Mouse (Mus musculus) heart, embryonic 15.5 days (tissue): ENCODE data around the gene Rpl3. TPM values are rescaled to one million over a fixed set of nuclear protein-coding genes. Genes with fewer than 3 reads are reported as not detected.

Experiments used
- ATAC-seq: fragments of 200-750 bp; cut with Nextera tagmentation; replicated peaks from 2 replicates; pipeline ENCODE4 v1.8.0; 2017; ENCODE audit warnings: low read depth, moderate TSS enrichment; ENCODE audit not compliant: insufficient number of reproducible peaks, insufficient read depth, low FRiP score
- H3K27ac ChIP-seq: fragments of 300-500 bp; sonication (generic); 2 replicates; pipeline ENCODE4 v1.5.1; 2015; ENCODE audit warnings: mild to moderate bottlenecking, inconsistent platforms
- H3K27me3 ChIP-seq: fragments of 300-500 bp; sonication (generic); 2 replicates; pipeline ENCODE4 v1.6.1; 2015; ENCODE audit warnings: inconsistent platforms
- H3K36me3 ChIP-seq: fragments of 300-500 bp; sonication (generic); 2 replicates; pipeline ENCODE4 v1.6.1; 2015; ENCODE audit warnings: mild to moderate bottlenecking, inconsistent platforms
- H3K4me1 ChIP-seq: fragments of 300-500 bp; sonication (generic); replicated peaks from 2 replicates; pipeline ENCODE4 v1.6.1; 2015; ENCODE audit warnings: inconsistent platforms
- H3K4me2 ChIP-seq: fragments of 300-500 bp; sonication (generic); 2 replicates; pipeline ENCODE4 v1.6.1; 2015; ENCODE audit warnings: inconsistent platforms, mild to moderate bottlenecking, moderate library complexity
- H3K4me3 ChIP-seq: fragments of 300-500 bp; sonication (generic); 2 replicates; pipeline ENCODE4 v1.5.1; 2015; ENCODE audit warnings: mild to moderate bottlenecking, inconsistent platforms
- H3K9ac ChIP-seq: fragments of 300-500 bp; sonication (generic); 2 replicates; pipeline ENCODE4 v1.6.1; 2015; ENCODE audit warnings: mild to moderate bottlenecking, inconsistent platforms
- H3K9me3 ChIP-seq: fragments of 300-500 bp; sonication (generic); replicated peaks from 2 replicates; pipeline ENCODE4 v1.6.1; 2016; ENCODE audit warnings: inconsistent platforms
- WGBS: fragments of 180-500 bp; shearing (Covaris S2); methylation state at CpG from one replicate; pipeline ENCODE4 v1.1.7; 2015; ENCODE audit warnings: mixed read lengths; 5-methylcytosine and 5-hydroxymethylcytosine counted together
- polyA plus RNA-seq: library from polyadenylated mRNA; unstranded; fragments of >200 nt; fragmentation: Nextera tagmentation; extraction: Ambion mirVana; gene quantifications from 2 replicates; pipeline ENCODE4 v1.2.1, GENCODE M21; 2015

Gene Rpl3
- polyA plus RNA-seq, 1 experiment from 2014 or later = 565 TPM

GRCm38 (mm10) chr15:80047973-80048372 lies 43.7 kb downstream of the Rpl3 start:
- 5% methylated on average over 5 of the region's 5 CpGs for WGBS
- ATAC-seq = no peak
- Histone ChIP-seq H3K9ac (no peak overlapping the region), H3K4me3 (no peak overlapping the region), H3K27ac (no peak overlapping the region), H3K9me3 (no peaks in the 10 kb centered on the region), H3K36me3 (no peaks in the 10 kb centered on the region), H3K27me3 (no peaks in the 10 kb centered on the region), H3K4me2 (no peak overlapping the region), H3K4me1 (peaks cover 14% of the 10 kb centered on the region)

GRCm38 (mm10) chr15:80047242-80047641 lies 44.4 kb downstream of the Rpl3 start:
- no peaks in the 10 kb centered on the region for H3K36me3 ChIP-seq
- H3K9ac ChIP-seq = no peak overlapping the region
- WGBS = 60% methylated on average over 2 of the region's 2 CpGs
- H3K4me2 ChIP-seq = no peak overlapping the region
- no peak for ATAC-seq
- H3K27ac ChIP-seq = no peak overlapping the region
- no peak overlapping the region for H3K4me3 ChIP-seq
- H3K9me3 ChIP-seq = no peaks in the 10 kb centered on the region
- H3K27me3 ChIP-seq = no peaks in the 10 kb centered on the region
- peaks cover 14% of the 10 kb centered on the region for H3K4me1 ChIP-seq

DNA sequence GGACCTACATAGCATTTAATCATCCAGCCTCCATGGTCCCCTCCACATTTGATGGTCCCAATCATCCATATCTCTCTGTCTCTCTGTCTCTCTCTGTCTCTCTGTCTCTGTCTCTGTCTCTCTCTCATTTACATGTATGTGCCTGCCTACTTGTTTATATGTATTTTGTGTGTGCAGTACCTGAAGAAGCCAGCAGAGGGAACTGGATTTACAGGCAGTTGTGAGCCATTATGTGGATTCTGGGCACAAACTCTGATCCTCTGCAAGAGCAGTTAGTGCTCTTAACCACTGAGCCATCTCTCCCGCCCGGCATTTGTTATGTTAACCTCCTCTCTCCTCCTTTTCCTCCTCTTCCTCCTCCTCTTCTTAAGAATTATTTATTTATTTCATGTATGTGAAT lies 45.9 kb downstream of the Rpl3 start:
- no peaks in the 10 kb centered on the region for H3K36me3 ChIP-seq
- no peak overlapping the region for H3K4me3 ChIP-seq
- no peak for ATAC-seq
- no peak overlapping the region for H3K27ac ChIP-seq
- H3K9ac ChIP-seq = no peak overlapping the region
- H3K9me3 ChIP-seq = no peaks in the 10 kb centered on the region
- WGBS = 91% methylated on average over 2 of the region's 2 CpGs
- no peak overlapping the region for H3K4me2 ChIP-seq
- H3K4me1 ChIP-seq = peaks cover 14% of the 10 kb centered on the region
- H3K27me3 ChIP-seq = no peaks in the 10 kb centered on the region

DNA sequence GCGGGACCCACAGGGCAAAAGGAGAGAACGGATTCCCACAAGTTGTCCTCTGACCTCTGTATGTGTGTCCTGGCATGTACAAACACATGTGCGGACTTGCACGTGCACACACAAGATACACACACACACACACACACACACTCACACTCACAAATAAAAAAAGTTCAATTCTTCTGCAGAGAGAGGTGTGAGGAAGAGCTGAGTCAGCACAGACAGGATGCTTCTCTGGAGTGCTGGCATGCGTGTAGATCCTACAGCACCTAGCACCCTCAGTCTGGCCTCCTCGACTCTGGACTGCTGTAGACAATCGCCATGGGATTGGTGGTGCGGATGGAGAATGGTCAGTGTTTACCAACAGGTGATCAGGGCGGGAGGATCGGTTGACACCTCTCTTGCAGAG lies 47.4 kb downstream of the Rpl3 start:
- Histone ChIP-seq H3K9ac (no peak overlapping the region), H3K27ac (no peak overlapping the region), H3K9me3 (no peaks in the 10 kb centered on the region), H3K4me2 (no peak overlapping the region), H3K36me3 (no peaks in the 10 kb centered on the region), H3K27me3 (no peaks in the 10 kb centered on the region), H3K4me1 (peaks cover 14% of the 10 kb centered on the region), H3K4me3 (no peak overlapping the region)
- no peak for ATAC-seq
- 86% methylated on average over 10 of the region's 10 CpGs for WGBS

DNA sequence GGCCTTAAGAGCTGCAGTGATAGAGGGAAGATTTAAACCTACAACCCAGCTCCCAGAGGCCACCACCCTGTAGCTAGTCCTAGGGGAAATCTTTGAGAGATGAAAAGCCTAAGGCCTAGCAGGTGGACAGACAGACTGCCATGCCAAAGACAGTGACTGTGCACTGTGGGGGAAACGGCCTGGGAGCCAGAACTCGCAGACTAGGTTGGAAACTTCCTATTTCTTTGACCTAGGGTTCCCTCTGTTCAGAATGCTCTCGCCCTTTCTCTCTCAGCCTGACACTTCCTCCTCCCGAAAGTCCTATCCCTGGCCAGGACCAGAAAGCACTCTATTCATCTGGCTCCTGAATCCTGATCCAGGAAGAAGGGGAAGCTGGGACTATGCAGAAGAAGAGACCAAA lies 49.5 kb downstream of the Rpl3 start:
- H3K27ac ChIP-seq = no peak overlapping the region
- no peak overlapping the region for H3K4me3 ChIP-seq
- no peak for ATAC-seq
- H3K27me3 ChIP-seq = no peaks in the 10 kb centered on the region
- H3K4me1 ChIP-seq = no peaks in the 10 kb centered on the region; the same call in 1 of the 2 replicates
- WGBS = 72% methylated on average over 4 of the region's 4 CpGs
- no peak overlapping the region for H3K4me2 ChIP-seq
- no peaks in the 10 kb centered on the region for H3K9me3 ChIP-seq
- H3K36me3 ChIP-seq = no peaks in the 10 kb centered on the region
- no peak overlapping the region for H3K9ac ChIP-seq

GRCm38 (mm10) chr15:80038110-80038391 lies 53.6 kb downstream of the Rpl3 start:
- peak overlapping the region; percentile 31; the same call in 1 of the 2 replicates for H3K27ac ChIP-seq
- no peaks in the 10 kb centered on the region for H3K9me3 ChIP-seq
- H3K36me3 ChIP-seq = no peaks in the 10 kb centered on the region
- no peak overlapping the region for H3K4me3 ChIP-seq
- no peak overlapping the region for H3K9ac ChIP-seq
- no peaks in the 10 kb centered on the region for H3K27me3 ChIP-seq
- 0 out of 2 replicates have a peak, but pooled peaks cover 3% of the 10 kb centered on the region for H3K4me1 ChIP-seq
- no peak overlapping the region for H3K4me2 ChIP-seq
- ATAC-seq = no peak
- 98% methylated on average over 2 of the region's 2 CpGs for WGBS

- no peak overlapping the region for H3K4me2 ChIP-seq
- H3K36me3 ChIP-seq = no peaks in the 10 kb centered on the region
- H3K4me1 ChIP-seq = 0 out of 2 replicates have a peak, but pooled peaks cover 3% of the 10 kb centered on the region
- 65% methylated on average over 11 of the region's 11 CpGs for WGBS
- no peaks in the 10 kb centered on the region for H3K27me3 ChIP-seq
- no peak overlapping the region for H3K4me3 ChIP-seq
- ATAC-seq = no peak
- H3K9me3 ChIP-seq = no peaks in the 10 kb centered on the region
- H3K9ac ChIP-seq = no peak overlapping the region
- H3K27ac ChIP-seq = peak overlapping the region; percentile 45
Observed at GRCm38 (mm10) chr15:80037255-80038109, 54.2 kb downstream of the Rpl3 start.

- Histone ChIP-seq H3K27me3 (no peaks in the 10 kb centered on the region), H3K4me3 (no peak overlapping the region), H3K9ac (no peak overlapping the region), H3K27ac (no peak overlapping the region), H3K4me2 (no peak overlapping the region), H3K4me1 (0 out of 2 replicates have a peak, but pooled peaks cover 3% of the 10 kb centered on the region), H3K36me3 (no peaks in the 10 kb centered on the region), H3K9me3 (no peaks in the 10 kb centered on the region)
- no peak for ATAC-seq
- 83% methylated on average over 6 of the region's 6 CpGs for WGBS
Observed at GRCm38 (mm10) chr15:80035341-80035885, 56.3 kb downstream of the Rpl3 start.

GRCm38 (mm10) chr15:80034913-80035312 lies 56.8 kb downstream of the Rpl3 start:
- H3K4me1 ChIP-seq = 0 out of 2 replicates have a peak, but pooled peaks cover 3% of the 10 kb centered on the region
- H3K9ac ChIP-seq = no peak overlapping the region
- ATAC-seq = no peak
- no peaks in the 10 kb centered on the region for H3K27me3 ChIP-seq
- no peak overlapping the region for H3K4me2 ChIP-seq
- no peaks in the 10 kb centered on the region for H3K9me3 ChIP-seq
- H3K4me3 ChIP-seq = no peak overlapping the region
- H3K27ac ChIP-seq = no peak overlapping the region
- no peaks in the 10 kb centered on the region for H3K36me3 ChIP-seq

DNA sequence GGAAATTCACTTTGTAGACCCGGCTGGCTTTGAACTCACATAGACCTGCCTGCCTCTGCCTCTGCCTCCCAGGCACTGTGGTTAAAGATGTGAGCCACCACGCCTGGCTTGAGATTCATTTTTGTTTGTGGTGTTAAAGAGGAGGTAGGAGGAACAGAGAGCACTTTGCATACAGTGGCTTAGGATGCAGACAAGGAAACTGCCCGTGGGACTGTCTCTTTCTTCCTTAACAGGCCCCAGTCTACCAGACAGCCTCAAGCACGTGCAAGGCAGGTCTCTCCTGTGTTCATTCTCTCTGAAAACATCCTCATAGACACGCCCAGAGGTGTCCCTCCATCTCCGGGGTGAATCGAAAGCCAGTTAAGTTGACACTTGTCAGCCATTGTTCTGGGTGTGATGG lies 57.3 kb downstream of the Rpl3 start:
- Histone ChIP-seq H3K4me2 (no peak overlapping the region), H3K36me3 (no peaks in the 10 kb centered on the region), H3K27ac (no peak overlapping the region), H3K4me3 (no peak overlapping the region), H3K27me3 (no peaks in the 10 kb centered on the region), H3K9ac (no peak overlapping the region), H3K4me1 (0 out of 2 replicates have a peak, but pooled peaks cover 3% of the 10 kb centered on the region), H3K9me3 (no peaks in the 10 kb centered on the region)
- ATAC-seq = no peak
- 74% methylated on average over 7 of the region's 7 CpGs for WGBS

DNA sequence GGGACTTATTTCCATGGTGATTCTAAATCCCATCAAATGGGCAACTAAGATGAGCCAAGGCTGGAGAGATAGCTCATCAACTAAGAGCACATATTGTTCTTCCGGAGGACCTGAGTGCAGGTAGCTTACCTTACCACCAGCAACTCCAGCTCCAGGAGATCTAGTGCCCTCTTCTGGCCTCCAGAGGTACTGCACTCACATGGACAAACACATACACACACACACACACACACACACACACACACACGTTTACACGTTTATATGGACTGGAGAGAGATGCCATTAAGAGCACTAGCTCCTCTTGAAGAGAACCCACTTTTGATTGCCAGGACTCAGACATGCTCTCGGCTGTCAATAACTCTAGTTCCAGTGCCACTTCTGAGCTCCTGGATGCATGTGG lies 60.5 kb downstream of the Rpl3 start:
- ATAC-seq = no peak
- Histone ChIP-seq H3K4me2 (no peak overlapping the region), H3K9ac (no peak overlapping the region), H3K4me1 (peaks cover 25% of the 10 kb centered on the region), H3K9me3 (no peaks in the 10 kb centered on the region), H3K4me3 (no peak overlapping the region), H3K36me3 (no peaks in the 10 kb centered on the region), H3K27me3 (no peaks in the 10 kb centered on the region), H3K27ac (no peak overlapping the region)
- 84% methylated on average over 4 of the region's 4 CpGs for WGBS

DNA sequence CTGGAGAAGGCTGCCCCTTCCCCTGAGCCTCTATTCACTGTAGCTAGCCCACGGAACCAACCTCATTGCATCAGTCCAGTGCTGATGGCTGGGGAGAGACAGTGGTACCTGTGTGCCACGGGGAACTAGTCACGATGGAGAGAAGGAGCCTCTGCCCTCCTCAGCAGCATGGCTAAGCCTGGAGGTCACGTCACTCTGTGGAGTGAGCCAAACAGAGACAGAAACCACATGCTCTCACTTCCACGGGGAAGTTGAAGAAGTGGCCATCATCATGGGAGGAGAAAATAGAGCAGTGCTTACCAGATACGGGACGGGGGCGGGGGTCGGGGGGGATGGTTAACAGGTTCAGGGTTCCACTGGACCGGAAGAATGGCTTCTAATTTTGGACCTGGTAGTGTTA lies 61.3 kb downstream of the Rpl3 start:
- Histone ChIP-seq H3K36me3 (no peaks in the 10 kb centered on the region), H3K4me1 (peaks cover 32% of the 10 kb centered on the region), H3K9ac (no peak overlapping the region), H3K4me3 (no peak overlapping the region), H3K4me2 (no peak overlapping the region), H3K27me3 (no peaks in the 10 kb centered on the region), H3K9me3 (no peaks in the 10 kb centered on the region), H3K27ac (no peak overlapping the region)
- WGBS = 82% methylated on average over 10 of the region's 10 CpGs
- ATAC-seq = no peak
